Mouse (Mus musculus): ENCODE measurements around the gene Mrgprh.
A peak's percentile ranks its signal among the peaks of the same experiment; 100 is the strongest.

Mrgprh gene

GRCm38 (mm10) chr17:12916588-12917380 is 41.0 kb downstream of the Mrgprh start:
- peak; percentile 36 for DNase-seq (ENCODE audit: low read depth, low spot score)

- no peak for DNase-seq (ENCODE audit: low read depth, low spot score)
Measured at GRCm38 (mm10) chr17:12921073-12921472, 45.2 kb downstream of the Mrgprh start.

- DNase-seq (ENCODE audit: low read depth, low spot score) = no peak
Measured at GRCm38 (mm10) chr17:12925001-12925400, 49.2 kb downstream of the Mrgprh start.

- no peak for DNase-seq (ENCODE audit: low read depth, low spot score)
Measured at GRCm38 (mm10) chr17:12925703-12926180, 49.9 kb downstream of the Mrgprh start.

Measured in forelimb bud, embryonic 11.5 days (tissue).